Mouse (Mus musculus) adrenal gland, adult 2 months (tissue): Measurements from ENCODE around the gene Sbk3. TPM values are rescaled to one million over a fixed set of nuclear protein-coding genes. Genes with fewer than 3 reads are reported as not detected.
"Not testable (repeated sequence)": the region's sequence is repeated elsewhere in the genome, so short reads cannot be mapped to it uniquely, and the experiment has no call there.

Experiments
- DNase-seq: peaks from one replicate; pipeline ENCODE4 v3.0.0; 2021
- long read RNA-seq: library from polyadenylated mRNA; stranded (forward); transcript quantifications from one replicate; pipeline ENCODE4 v2.0.0, GENCODE M21; 2021
- polyA plus RNA-seq: library from polyadenylated mRNA; depleted of rRNA; stranded (reverse); fragments of >200 nt; gene quantifications from 2 replicates; pipeline ENCODE4 v1.2.3, GENCODE M21; 2012; rRNA removed
- total RNA-seq, 2 experiments: library from RNA; stranded (reverse); gene quantifications; 2 replicates each; pipeline ENCODE4 v1.2.3; 2021

Gene Sbk3
- under 1 TPM; 0.20 to 0.21 TPM for total RNA-seq
- 0.17 and 0.30 TPM in 2 replicates for polyA plus RNA-seq
- long read RNA-seq: 0 reads

- DNase-seq: no peak
Measured at GRCm38 (mm10) chr7:4971068-4971467, at the start of gene Sbk3. Gene Sbk3, minus strand, starts transcription at chr7:4971168.

DNA sequence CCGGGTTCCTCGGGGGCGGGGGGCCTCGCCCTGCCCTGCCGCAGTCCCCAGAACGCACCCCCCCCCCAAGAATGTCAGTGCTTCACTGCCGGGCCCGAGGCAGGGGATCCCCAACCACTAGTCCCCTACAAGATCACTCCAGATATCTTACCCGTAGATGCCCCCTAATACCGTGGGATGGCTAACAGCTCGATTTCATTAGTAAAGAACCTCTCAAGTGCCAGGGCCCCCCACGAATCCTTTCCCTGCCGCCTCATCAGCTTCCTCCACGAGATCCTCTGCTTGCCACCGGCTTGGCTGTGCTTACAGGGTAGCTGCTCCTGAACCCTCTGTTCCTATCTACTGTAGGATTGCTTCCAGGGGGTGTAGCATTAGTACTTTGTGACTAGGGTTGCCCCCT is 49.7 kb upstream of the Sbk3 start:
- DNase-seq: no peak

DNA sequence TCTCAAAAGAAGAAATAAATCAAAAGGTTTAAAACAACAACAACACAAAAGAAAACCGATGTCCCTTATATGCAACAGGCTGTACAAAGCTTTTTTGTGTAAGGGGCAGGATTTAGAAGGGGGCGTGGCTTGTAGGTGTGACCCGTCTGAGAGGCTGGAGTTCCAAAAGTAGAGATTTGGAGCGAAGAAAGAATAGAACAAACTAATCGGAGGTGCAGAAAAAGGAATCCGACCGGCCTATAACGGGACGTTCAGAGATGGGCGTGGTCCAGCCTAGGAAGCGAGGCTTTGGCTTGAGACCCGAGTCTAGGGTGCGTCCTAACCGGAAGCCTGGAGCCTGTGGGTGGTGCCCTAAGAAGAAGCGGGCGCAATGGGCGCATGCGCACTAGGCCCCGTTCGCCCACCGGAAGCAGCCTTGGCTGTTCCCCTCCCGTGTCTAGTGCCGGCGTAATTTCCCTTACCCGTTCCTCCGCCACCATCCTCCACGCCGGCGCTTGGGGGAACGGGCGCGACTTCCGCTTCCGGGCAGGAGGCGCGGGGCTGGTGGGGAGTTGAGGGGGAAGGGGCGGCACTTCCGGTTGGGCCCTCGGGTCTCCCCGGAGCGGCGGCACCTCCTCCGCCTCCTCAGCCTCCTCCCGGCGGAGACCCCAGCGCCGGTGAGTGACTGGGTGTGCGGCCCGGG is 49.2 kb upstream of the Sbk3 start, which contains the start of the genes Zfp865 and Ccdc106:
Zfp865 (plus strand) TSS at position 377 of the 682 bp plus-strand sequence.
Ccdc106 (plus strand) TSS at position 554 of the 682 bp plus-strand sequence.
- peak; percentile 100 for DNase-seq

DNA sequence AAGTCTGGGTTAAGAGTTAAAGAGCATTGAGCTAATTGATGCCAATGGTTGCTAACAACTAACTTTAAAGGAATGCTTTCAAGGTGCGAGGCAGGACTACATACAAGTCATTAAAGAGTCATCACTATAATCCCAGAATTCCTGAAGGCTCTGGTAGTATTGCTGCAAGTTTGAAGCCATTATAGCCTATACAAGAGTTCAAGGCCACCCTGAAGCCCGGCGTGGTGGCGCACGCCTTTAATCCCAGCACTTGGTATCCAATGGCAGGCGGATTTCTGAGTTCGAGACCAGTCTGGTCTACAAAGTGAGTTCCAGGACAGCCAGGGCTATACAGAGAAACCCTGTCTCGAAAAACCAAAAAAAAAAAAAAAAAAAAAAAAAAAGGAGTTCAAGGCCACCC is 48.6 kb upstream of the Sbk3 start:
- not testable (repeated sequence) for DNase-seq

- no peak for DNase-seq
Measured at GRCm38 (mm10) chr7:5017931-5018330, 47.0 kb upstream of the Sbk3 start.

DNA sequence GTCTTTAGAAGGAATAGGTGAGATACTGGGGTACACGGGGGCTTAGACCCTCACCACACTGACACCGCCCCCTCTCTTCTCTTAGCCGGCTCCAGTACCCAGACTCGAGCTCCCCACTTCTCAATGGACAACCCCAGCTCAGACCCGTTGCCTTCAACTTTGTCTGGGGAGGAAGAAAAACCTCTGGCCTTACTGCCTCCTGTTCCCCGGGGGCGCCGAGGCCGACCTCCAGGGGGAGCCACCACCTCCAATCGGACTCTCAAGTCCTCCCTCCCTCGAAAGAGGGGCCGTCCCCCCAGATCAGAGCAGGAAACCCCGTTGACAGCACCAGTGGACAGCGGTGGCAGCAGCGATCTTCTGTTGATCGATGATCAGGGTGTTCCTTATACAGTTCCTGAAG is 46.4 kb upstream of the Sbk3 start:
- no peak for DNase-seq

DNA sequence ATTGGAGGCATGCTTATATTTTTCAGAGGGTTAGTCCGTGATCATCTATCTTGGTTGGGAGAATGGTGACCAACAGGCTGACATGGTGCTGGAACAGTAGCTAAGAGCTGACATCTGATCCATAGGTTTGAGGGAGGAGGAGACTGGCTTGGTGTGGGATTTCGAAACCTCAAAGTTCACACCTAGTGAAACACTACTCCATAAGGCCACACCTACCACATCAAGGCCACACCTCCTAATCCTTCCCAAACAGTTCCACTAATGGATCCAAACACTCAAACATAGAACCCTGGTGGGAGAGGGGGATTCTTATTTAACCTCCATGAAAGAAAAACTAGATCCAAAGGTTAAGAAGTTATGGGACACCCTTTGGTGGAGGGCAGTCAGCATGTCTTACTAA is 46.0 kb upstream of the Sbk3 start:
- DNase-seq: no peak

DNA sequence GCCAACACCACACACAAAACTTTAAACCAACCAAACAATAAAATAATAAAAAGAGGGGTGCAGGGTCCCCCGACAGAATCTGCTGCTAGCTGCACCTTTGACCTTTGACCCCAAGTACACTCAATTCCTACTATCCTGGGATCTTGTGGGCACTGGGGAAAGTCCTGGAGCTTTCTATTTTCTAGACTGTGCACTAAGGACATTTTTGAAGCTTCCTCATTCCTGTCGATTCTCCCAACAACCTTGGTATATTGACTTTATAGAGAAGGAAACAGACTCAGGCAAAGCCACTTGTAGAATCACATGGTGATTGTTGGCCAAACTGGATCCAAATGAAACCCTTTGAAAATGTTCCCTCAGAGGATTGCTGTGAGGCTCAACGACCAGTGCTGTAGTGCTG is 45.1 kb upstream of the Sbk3 start:
- no peak for DNase-seq

- DNase-seq: peak; percentile 98
Measured at GRCm38 (mm10) chr7:5015118-5016001, 44.4 kb upstream of the Sbk3 start, which contains the start of gene Gm44973. Gene Gm44973, plus strand, starts transcription at chr7:5015496.

- DNase-seq: peak; percentile 98
Measured at GRCm38 (mm10) chr7:5014251-5015117, 43.5 kb upstream of the Sbk3 start, which contains the start of the genes Zfp524 and Fiz1. Gene Zfp524, plus strand, starts transcription at chr7:5014415. Gene Fiz1, minus strand, starts transcription at chr7:5014697.

GRCm38 (mm10) chr7:5012681-5013513 is 41.9 kb upstream of the Sbk3 start:
- no peak for DNase-seq

DNA sequence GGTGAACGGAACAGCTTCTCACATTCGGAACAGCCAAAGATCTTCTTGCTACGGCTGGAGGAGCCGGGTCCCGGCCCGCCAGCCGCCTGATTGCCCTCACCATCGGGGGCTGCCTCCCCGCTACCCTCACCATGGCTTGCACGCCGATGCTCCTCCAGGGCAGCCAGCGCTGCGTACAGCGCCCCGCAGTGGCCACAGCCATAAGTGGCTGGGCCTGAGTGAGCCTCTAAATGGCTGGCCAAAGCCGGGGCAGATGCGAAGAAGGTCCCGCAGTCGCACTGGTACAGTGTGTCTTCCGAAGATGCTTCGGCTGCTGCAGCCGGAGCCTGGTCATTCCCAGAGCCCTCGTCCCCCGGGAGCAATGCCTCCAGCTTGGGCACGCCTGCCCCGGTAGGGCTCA is 37.3 kb upstream of the Sbk3 start:
- no peak for DNase-seq

DNA sequence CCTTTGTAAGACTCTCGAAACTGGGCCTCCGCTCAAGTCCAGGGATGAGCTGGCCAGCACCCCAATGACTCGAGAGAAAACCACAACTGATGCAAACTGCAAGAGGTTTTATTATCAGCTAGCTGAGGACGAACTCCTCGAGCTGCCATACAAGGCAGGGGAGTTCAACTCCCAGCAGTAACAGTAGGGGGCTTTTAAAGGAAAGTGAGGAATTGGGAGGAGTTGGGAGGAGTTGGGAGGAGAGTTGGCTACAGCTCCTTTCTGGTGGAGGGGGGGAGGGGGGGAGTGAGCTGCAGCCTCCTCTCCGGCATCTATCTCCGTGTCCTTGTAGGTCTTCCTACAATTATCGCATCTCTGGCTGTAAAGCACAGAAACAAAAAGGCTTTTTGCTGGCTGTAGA is 31.9 kb upstream of the Sbk3 start:
- not testable (repeated sequence) for DNase-seq

GRCm38 (mm10) chr7:4999876-5000275 is 28.9 kb upstream of the Sbk3 start:
- DNase-seq: no peak

- no peak for DNase-seq
Measured at GRCm38 (mm10) chr7:4996934-4997333, 26.0 kb upstream of the Sbk3 start.

DNA sequence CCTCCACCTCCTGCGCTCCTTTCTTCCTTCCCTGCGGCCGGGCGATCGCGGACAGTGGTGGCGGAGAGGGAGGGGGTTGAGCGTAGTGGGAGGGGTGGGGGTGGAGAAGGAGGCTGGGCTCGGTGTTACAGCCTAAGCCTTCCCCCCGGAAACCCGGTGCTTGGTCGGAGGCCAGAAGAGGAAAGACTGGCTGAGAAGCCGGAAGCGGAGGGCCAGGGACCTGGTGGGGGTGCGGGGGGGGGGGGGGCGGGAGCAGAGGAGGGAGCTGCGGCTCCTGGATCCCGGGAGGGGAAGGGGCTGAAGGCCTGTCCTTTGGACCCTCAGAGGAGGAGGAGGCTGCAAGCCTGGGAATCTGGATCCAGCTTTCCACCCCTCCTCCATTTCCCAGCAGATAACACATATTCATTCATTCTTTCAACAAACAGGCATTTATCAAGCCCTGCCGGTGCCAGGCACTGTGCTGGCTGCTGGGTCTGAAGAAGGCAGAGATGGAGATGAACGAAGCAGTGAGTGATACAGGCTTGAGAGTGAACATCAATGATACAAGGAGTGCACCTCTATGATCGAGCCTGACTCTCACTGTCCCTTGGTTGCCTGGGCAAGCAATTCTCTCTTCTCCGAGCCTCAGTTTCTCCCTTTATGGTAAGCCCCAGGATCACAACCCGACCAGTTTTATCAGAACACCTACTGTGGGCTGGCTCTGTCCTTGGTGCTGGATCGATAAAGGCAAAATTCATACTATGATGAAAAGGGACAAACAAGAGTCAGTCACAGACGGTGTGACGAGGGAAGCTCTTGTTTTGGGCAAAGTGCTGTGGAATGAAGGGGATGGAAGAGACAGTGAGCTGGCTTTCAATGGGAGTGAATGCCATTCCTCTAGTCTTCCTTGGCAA is 25.3 kb upstream of the Sbk3 start, which contains the start of gene Zfp579:
Zfp579 (minus strand) TSS at position 156 of the 893 bp plus-strand sequence.
- peak; percentile 96 for DNase-seq

DNA sequence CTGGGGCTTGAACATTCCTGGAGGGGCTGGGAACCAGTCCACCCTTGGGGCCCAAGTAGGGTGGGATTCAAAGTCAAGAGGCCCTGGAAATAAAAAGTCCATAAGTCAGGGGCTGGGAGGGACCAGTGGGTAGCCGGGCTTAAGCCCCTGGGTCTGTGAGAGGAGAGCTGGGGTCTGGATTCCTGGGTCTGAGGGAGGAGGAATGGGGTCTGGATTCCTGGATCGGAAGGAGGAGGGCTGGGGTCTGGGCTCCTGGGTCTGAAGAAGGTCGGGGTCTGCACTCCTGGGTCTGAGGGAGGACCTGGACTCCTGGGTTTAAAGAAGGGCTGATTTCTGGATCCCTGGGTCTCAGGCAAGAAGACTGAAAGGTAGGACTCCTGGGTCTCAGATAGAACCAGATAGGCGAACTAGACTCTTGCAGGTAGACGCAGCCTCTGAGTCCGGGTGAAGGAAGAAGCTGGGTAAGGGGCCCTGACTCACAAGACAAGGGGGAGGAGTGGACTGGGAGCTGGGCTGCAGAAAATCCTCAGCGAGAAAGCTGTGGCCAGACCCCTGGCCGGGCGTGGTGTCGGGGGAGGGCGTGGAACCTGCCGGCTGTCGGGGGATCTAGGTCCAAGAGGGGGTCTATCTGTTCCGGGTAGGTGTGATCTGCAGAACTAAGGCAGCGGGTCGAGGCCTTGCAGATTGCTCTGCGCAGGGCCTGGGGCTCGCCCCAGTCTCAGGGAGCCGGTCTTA is 24.5 kb upstream of the Sbk3 start:
- DNase-seq: no peak

GRCm38 (mm10) chr7:4993999-4994788 is 23.2 kb upstream of the Sbk3 start:
- DNase-seq: no peak
